Mouse (Mus musculus) liver, embryonic 14.5 days (tissue): ENCODE data around the gene Zfp422. TPM values are rescaled to one million over a fixed set of nuclear protein-coding genes. Genes with fewer than 3 reads are reported as not detected.

Experiments used
- ATAC-seq: fragments of 200-750 bp; cut with Nextera tagmentation; 2 replicates; pipeline ENCODE4 v1.8.0; 2017; ENCODE audit warnings: moderate number of reproducible peaks, mild to moderate bottlenecking, moderate library complexity; ENCODE audit not compliant: insufficient read depth
- DNase-seq, 3 experiments: peaks; one replicate each; pipeline ENCODE4 v3.0.0-alpha.2; 2012 to 2013; ENCODE audit warnings: low read depth in 3 of 3, low spot score in 3 of 3
- H3K27ac ChIP-seq: fragments of 300-500 bp; sonication (generic); 2 replicates; pipeline ENCODE4 v1.5.1; 2014; ENCODE audit warnings: moderate library complexity, mild to moderate bottlenecking, control low read depth, inconsistent platforms
- H3K27me3 ChIP-seq: fragments of 300-500 bp; sonication (generic); 2 replicates; pipeline ENCODE4 v1.6.1; 2014; ENCODE audit warnings: mild to moderate bottlenecking, low read length, moderate library complexity; ENCODE audit not compliant: control insufficient read depth, insufficient read depth
- H3K36me3 ChIP-seq: fragments of 300-500 bp; sonication (generic); replicated peaks from 2 replicates; pipeline ENCODE4 v1.6.1; 2014; ENCODE audit warnings: low read depth; ENCODE audit not compliant: control insufficient read depth, insufficient read depth
- H3K4me1 ChIP-seq, 2 experiments: fragments of 200-500 bp in 1 of 2; fragments of 300-500 bp in 1 of 2; sonication (generic) in 1 of 2; replicated peaks; 2 replicates each; pipeline ENCODE4 v1.6.1; 2012 to 2014; ENCODE audit warnings: antibody characterized with exemption in 1 of 2, inconsistent platforms in 1 of 2, low read length in 1 of 2; ENCODE audit not compliant: control insufficient read depth in 2 of 2, insufficient read depth in 2 of 2
- H3K4me2 ChIP-seq: fragments of 300-500 bp; sonication (generic); 2 replicates; pipeline ENCODE4 v1.6.1; 2014; ENCODE audit warnings: low read depth, mild to moderate bottlenecking, control low read depth, moderate library complexity
- H3K4me3 ChIP-seq, 2 experiments: fragments of 200-500 bp in 1 of 2; fragments of 300-500 bp in 1 of 2; sonication (generic) in 1 of 2; 2 replicates each; pipeline ENCODE4 v1.5.1; 2012 to 2014; ENCODE audit warnings: low read depth in 2 of 2, low read length in 2 of 2, mild to moderate bottlenecking in 2 of 2, control low read depth in 1 of 2, inconsistent platforms in 1 of 2, moderate library complexity in 1 of 2; ENCODE audit not compliant: insufficient read depth in 1 of 2
- H3K9ac ChIP-seq: fragments of 300-500 bp; sonication (generic); replicated peaks from 2 replicates; pipeline ENCODE4 v1.6.1; 2014; ENCODE audit warnings: mild to moderate bottlenecking, control low read depth, moderate library complexity
- H3K9me3 ChIP-seq: fragments of 300-500 bp; sonication (generic); 2 replicates; pipeline ENCODE4 v1.6.1; 2016; ENCODE audit warnings: low read length, mixed read lengths; ENCODE audit not compliant: control insufficient read depth
- CTCF ChIP-seq: IDR thresholded peaks from 2 replicates; pipeline ENCODE4 v1.5.1; 2016; ENCODE audit warnings: antibody characterized with exemption, low read depth, control low read depth
- EP300 ChIP-seq: IDR thresholded peaks from 2 replicates; pipeline ENCODE4 v1.6.1; 2016; ENCODE audit warnings: antibody characterized with exemption, low read depth
- WGBS: fragments of 180-500 bp; shearing (Covaris S2); extraction: QIAGEN DNeasy Blood & Tissue Kit; methylation state at CpG from one replicate; pipeline ENCODE4 v1.1.7; 2014; ENCODE audit not compliant: insufficient replicate concordance; 5-methylcytosine and 5-hydroxymethylcytosine counted together
- polyA plus RNA-seq, 2 experiments: library from polyadenylated mRNA; depleted of rRNA in 1 of 2; stranded (reverse) in 1 of 2; unstranded in 1 of 2; fragments of >200 nt; fragmentation: Nextera tagmentation in 1 of 2; extraction: Ambion mirVana in 1 of 2; gene quantifications; 2 replicates each; pipeline versions ENCODE4 v1.2.1 to v1.2.3; 2012 to 2014

Zfp422 gene
- polyA plus RNA-seq, 2 experiments: 10.9 to 21.2 TPM

GRCm38 (mm10) chr6:116642942-116643341, 14.1 kb upstream of the Zfp422 start:
- no peak overlapping the region for H3K27ac ChIP-seq
- WGBS: 73% methylated on average over 11 of the region's 11 CpGs
- DNase-seq (no peak), ATAC-seq (no peak)
- H3K4me3 ChIP-seq: no peak overlapping the region
- no peaks in the 10 kb centered on the region for H3K36me3 ChIP-seq
- TF ChIP-seq EP300: no peak
- TF ChIP-seq CTCF: no peak
- H3K9ac ChIP-seq: no peak overlapping the region
- no peaks in the 10 kb centered on the region for H3K27me3 ChIP-seq
- no peaks in the 10 kb centered on the region for H3K9me3 ChIP-seq
- peaks cover 0 to 9% of the 10 kb centered on the region in 2 experiments; a peak in 2 of 4 replicates for H3K4me1 ChIP-seq
- H3K4me2 ChIP-seq: no peak overlapping the region

DNA sequence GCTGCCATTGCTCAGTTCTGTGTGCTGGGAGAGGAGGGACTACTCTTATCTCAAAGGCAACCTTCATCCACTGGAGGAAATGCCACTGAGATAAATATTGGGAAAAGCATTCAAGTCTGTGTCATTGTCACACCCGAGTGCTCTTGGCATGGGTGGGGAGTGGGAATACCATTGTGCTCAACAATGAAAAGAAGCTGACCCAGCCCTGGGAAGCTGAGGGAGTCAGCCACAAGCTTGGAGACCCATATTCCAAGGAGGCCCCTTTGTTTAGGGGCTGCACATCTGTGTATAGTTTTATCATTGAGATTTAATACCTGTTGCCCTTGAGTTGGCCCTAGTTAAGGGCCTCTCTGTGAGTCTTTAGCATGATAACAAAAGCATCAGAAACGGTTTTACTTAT, 10.9 kb upstream of the Zfp422 start:
- Histone ChIP-seq H3K4me2 (no peak overlapping the region), H3K4me1 (peaks cover 0 to 23% of the 10 kb centered on the region in 2 experiments; a peak in 2 of 4 replicates), H3K36me3 (no peaks in the 10 kb centered on the region), H3K9ac (no peak overlapping the region), H3K9me3 (no peaks in the 10 kb centered on the region), H3K27ac (no peak overlapping the region), H3K4me3 (no peak overlapping the region), H3K27me3 (no peaks in the 10 kb centered on the region)
- no peak for ATAC-seq
- WGBS: 16% methylated on average over 2 of the region's 2 CpGs
- DNase-seq: no peak
- TF ChIP-seq CTCF (no peak), EP300 (no peak)

DNA sequence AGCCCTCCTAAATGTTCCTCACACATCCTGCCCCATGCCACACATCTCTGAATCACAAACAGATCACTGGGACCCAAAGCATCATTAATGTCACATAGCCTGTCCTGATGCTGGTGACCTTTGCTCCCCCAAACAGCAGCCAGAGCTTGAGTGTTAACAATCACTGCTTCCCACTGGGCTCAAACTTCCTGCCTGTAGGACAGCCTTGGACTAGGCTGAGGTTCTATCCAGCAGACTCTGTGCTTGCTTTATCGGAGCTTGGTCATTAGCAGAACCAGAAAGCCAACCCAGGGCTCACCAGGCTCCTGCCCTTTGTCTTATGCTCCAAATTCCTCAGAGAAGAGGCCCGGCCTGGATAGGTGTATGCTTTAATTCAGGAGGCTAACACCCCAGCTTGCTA, 10.1 kb upstream of the Zfp422 start:
- no peak overlapping the region for H3K27ac ChIP-seq
- DNase-seq (no peak), ATAC-seq (no peak)
- no peaks in the 10 kb centered on the region for H3K36me3 ChIP-seq
- no peak overlapping the region for H3K4me3 ChIP-seq
- peaks cover 0 to 23% of the 10 kb centered on the region in 2 experiments; a peak in 2 of 4 replicates for H3K4me1 ChIP-seq
- TF ChIP-seq EP300: no peak
- WGBS: 58% methylated on average over 2 of the region's 2 CpGs
- no peak overlapping the region for H3K4me2 ChIP-seq
- H3K9me3 ChIP-seq: no peaks in the 10 kb centered on the region
- no peak overlapping the region for H3K9ac ChIP-seq
- H3K27me3 ChIP-seq: no peaks in the 10 kb centered on the region

DNA sequence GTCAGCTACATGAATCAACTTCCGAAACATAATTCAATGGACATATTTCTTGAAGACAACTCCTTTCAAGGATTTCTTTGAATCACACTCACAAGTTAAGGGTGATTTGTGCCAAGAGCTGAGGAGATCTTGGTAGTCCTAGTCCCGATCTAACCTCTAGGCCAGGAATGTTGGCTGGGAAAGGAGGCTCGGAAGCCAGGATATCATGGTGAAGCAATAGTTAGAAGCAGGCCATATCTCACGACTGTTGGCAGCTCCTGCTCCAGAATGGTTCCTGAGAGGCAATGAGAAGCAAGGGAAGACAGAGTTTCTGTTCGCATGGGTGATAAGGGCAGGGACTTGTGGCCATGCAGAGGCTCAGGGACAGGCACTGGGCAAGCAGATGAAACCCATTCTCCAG, 8.7 kb upstream of the Zfp422 start:
- WGBS: 56% methylated on average over 5 of the region's 5 CpGs
- H3K4me1 ChIP-seq: peaks cover 0 to 23% of the 10 kb centered on the region in 2 experiments; a peak in 2 of 4 replicates
- H3K27ac ChIP-seq: no peak overlapping the region
- no peaks in the 10 kb centered on the region for H3K9me3 ChIP-seq
- H3K4me2 ChIP-seq: no peak overlapping the region
- no peak for ATAC-seq
- no peak overlapping the region for H3K9ac ChIP-seq
- no peaks in the 10 kb centered on the region for H3K36me3 ChIP-seq
- TF ChIP-seq CTCF (no peak), EP300 (no peak)
- no peak for DNase-seq
- no peak overlapping the region for H3K4me3 ChIP-seq
- H3K27me3 ChIP-seq: no peaks in the 10 kb centered on the region

GRCm38 (mm10) chr6:116636581-116637235, 7.9 kb upstream of the Zfp422 start:
- Histone ChIP-seq H3K9me3 (no peaks in the 10 kb centered on the region), H3K27ac (no peak overlapping the region), H3K4me3 (no peak overlapping the region), H3K4me1 (peaks cover 0 to 23% of the 10 kb centered on the region in 2 experiments; a peak in 2 of 4 replicates), H3K9ac (no peak overlapping the region), H3K4me2 (no peak overlapping the region), H3K36me3 (no peaks in the 10 kb centered on the region), H3K27me3 (no peaks in the 10 kb centered on the region)
- DNase-seq (no peak), ATAC-seq (no peak)
- WGBS: 61% methylated on average over 9 of the region's 9 CpGs
- TF ChIP-seq CTCF: no peak
- TF ChIP-seq EP300: no peak
